Mouse (Mus musculus) thymus, postnatal 0 days (tissue): ENCODE data around the gene Rab30. TPM values are rescaled to one million over a fixed set of nuclear protein-coding genes. Genes with fewer than 3 reads are reported as not detected.

Experiments
- DNase-seq: peaks from one replicate; pipeline ENCODE4 v3.0.0-alpha.2; 2015; ENCODE audit warnings: low spot score
- polyA plus RNA-seq: library from polyadenylated mRNA; unstranded; fragments of >200 nt; fragmentation: Nextera tagmentation; extraction: Ambion mirVana; gene quantifications from 2 replicates; pipeline ENCODE4 v1.2.1, GENCODE M21; 2015

Rab30 gene
- polyA plus RNA-seq, 1 experiment from 2014 or later = 3.8 TPM

DNA sequence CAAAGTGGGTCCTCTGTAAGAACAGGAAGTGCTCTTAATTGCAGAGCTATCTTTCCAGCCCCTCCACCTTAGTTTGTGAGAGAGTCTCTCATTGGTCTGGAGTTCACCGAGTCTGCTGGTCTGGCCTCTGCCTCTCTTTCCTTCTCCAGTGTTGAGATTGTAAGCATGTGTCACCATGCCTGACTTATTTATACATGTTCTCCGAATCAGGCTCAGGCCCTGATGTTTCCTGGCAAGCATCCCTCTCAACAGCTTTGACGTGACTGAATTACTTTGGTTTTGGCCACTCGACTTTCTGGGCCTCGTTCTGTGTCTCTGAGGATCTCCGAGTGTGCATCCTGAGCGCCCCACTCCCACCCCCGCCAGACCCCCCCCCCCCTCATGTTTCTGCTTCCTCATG, 55.4 kb downstream of the Rab30 start:
- DNase-seq = no peak

DNA sequence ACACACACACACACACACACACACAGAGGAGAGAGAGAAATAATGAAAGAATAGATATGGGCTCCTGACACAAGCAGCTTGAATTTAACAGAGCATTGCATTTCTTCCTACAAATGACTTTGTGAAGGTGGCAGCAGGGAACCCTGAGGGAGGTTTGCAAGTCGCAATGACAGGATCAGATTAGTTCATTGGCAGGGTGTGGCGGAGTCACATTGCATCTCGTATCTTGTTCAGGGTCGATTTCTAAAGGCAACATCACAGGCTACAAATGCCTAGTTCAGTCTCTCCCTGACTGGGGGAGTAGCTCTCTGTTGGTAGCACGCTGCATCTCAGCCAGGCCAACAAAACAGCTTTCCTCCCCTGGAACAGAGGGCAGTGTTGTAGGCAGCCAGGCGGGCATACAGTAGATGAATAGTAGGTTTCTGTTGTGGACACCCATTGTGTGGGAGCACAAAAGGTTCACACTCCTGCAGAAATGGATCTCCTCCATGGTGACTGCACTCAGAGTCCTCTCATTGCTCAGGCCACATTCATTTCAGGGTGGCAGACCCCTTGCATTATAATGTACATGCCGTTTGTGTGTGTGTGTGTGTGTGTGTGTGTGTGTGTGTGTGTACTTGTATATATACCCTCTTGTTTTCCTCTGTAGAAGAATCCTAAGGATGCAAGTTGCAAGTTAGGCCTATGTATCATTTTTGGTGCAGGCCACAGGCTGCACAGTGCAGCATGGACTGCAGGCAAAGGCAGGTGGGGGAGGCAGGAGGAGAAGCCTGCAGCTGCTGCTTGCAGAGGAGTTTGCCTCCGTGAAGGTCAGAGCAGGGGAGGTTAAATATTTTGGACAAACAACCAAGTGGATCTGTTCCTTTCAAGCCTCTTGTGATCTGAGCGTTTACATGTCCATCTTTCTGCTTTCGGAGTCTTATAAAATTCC, 58.5 kb downstream of the Rab30 start:
- DNase-seq = no peak

DNA sequence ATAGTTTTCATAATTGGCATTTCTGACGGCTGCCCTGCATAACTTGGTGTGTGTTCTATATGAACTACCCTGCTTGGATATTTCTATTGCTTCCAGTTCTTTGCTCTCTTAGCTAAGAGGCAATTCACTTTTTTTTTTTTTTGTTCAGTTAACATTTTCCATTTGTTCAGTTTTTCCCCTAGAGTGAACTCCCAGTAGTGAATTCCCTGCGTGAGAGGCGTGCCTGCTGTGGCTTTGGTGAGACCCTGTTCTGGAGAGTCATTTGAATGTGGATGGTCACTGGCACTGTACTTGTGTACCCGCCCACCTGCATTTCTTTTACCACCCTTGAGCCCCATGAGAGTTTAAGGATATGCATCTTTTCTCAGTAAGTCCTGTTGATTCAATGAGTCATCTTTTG, 60.8 kb downstream of the Rab30 start:
- DNase-seq = no peak

DNA sequence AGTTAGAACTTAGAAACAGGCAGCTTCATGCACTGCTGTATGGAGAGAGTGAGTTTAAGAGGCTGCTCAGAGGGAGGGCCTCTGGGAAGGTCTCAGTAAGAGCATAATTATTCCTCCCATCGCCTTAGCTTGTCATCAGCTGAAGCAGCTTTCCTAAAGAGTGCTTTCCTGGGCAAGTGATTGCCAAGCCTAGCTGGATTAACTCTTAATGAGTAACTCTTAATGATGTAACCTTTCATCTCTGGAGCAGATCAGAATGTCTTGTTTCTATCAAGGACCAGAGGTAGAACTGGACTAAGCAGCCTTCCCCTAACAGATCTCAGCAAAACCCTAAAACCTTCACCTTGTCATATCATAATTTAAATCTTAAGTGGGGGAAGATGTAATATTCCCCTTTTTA, 61.8 kb downstream of the Rab30 start:
- DNase-seq = no peak

DNA sequence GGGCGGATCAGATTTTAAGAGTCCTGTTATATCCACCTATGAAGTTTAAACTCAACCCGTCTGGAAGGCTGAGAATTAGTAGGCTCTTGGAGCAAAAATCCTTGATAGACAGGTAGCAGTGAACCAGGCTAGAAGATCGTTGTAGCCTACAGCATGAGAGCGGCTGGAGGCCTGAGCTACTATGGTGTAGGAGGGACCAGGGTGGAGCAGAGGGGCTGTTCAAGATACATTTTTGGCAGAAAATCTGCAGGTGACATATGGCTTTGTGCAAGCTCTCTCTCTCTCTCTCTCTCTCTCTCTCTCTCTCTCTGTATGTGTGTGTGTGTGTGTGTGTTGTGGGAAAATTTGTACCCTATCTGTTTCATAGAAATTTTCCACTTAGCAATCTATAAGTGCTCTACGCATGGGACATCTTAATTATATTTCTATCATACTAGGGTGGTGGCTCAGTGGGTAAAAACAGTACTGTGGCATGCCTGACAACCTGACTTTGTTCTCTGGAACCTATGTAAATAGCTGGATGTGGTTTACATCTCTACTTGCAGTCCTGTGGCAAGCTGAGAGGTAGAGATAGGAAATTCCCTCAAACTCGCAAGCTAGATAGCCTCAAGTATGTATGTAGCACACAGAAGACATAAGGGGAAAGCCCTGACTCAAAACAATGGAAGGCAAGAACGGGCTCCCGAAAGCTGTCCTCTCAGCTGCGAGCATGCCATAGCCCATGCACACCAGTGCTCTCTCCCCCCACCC, 63.7 kb downstream of the Rab30 start:
- DNase-seq = no peak

DNA sequence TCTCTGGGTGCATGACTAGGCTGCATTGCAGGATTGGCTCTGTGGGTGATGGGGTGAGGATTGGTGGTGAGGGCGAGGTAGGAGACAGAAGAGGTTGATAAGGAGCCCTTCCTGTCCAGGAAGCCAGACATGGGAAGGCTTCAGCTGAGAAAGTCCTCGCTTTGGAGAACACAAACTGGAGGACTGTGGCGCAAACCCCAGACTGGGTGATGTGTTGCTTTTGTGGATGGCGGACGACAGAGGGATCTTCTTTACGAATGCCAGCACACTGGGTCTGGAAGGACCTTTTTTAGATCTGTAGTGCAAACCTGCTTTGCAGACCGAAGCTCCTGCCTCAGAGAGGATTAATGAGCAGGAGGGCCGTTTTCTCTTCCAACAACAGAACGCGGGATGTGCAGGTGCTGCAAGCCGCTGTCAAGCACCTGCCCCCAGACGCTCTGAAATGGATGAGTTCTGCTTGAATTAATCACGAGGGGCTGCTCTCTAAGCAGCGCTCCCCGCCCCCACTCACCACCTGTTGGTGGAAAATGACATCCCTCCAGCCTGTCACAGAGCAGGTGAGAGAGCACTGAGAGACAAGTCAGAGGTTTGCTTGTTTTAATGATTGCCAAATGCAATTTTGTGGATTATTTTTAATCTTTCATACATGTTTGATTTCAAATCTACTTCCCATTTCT, 65.2 kb downstream of the Rab30 start:
- DNase-seq = no peak

DNA sequence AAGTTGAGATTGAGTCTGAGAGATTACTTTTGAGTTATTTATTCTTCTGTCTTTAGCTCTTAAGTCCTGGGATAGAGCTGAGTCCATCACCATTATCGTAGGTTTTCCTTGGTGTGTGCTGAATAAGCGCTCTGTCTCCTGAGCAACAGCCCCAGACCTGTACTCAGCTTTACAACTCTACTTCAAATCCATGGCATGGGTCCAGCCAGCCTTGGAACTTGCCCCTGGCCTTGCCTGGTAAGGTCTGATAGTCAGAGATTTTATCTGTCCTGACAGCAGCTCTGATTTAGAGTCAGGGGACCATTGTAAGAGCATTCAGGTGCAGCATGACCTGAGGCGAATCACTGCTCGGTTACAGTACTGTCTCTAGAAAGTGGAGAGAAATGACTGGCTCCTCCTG, 66.1 kb downstream of the Rab30 start:
- DNase-seq = no peak

DNA sequence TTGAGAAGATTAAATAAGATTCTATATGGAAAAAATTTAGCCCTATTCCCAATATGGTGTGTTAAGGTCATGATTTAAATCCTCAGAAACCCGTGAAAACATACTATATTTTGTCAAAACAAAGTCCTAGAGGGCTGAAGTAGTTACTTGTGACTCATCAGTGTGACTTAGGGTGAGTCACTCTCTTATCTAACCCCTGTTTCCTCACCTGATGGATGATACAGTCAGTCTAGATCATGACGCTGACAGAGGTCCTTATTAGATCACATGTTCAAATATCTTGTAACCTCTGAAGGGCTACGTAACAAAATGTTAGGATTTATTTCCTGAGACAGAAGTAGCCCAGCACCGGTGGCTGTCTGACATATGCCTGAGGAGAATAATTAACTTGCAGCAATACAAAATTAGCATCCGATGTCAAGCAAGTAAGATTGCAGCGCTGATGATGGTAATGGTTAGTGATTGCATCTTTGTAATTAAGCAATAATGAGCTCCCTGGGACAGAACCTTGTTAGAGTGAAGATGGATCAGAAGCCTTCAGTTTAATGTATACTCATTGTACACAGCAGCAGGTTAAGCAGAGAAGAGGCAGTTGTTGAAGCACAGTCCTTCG, 70.4 kb downstream of the Rab30 start:
- no peak for DNase-seq

DNA sequence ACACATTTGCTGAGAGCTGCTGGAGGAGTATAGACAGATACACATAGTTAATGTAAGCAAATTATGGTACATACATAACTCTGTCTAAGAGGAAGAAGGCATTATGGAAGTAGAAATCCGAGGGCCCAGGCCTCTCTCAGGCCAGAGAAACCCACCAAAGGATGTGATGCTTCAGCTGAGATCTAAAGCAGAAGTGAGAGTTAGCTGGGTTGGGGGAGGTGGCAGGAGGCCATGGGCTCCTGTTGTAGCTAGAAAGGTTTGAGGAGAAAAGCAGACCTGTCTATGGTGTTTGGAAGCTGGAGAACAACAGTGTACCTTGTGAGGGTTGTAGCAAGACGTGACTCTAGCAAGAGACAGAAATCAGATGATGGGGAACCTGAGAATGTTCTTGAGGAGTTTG, 75.8 kb downstream of the Rab30 start:
- no peak for DNase-seq

DNA sequence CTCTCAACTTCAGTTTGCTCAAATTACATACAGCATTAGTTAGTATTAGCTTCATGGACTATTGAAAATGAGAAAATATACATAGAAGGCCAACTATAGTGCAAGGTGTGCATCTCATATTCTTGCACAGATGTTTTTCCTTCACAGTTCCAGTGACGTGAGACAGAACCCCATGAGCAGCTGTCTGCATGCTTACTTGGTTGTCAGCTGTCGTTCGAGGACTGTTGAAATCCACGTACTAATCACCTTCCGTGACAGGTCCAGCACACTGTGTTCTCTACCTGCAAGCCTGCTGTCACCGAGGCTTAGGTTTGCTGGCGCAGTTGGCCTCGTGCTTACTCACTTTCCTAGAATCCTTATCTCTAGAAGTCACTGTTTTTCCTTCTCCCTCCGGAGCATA, 76.5 kb downstream of the Rab30 start:
- DNase-seq = no peak

DNA sequence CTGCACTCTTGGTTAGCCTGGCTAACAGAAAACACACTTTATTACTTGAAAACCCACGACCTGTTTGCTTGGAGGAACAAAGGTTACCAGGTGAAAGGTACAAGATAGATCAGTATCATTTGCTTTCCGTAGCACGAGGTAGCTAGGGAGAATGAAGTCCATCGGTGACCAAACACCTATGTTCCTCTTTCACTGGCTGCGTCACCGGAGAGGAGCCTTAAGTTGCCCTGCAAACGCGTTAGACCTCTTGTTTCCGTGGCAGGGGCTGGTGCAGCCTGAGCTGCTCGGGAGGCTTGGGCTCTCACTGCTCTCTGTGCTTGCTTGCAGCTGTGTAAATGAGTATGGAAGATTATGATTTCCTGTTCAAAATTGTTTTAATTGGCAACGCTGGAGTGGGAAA, 78.3 kb downstream of the Rab30 start:
- no peak for DNase-seq

DNA sequence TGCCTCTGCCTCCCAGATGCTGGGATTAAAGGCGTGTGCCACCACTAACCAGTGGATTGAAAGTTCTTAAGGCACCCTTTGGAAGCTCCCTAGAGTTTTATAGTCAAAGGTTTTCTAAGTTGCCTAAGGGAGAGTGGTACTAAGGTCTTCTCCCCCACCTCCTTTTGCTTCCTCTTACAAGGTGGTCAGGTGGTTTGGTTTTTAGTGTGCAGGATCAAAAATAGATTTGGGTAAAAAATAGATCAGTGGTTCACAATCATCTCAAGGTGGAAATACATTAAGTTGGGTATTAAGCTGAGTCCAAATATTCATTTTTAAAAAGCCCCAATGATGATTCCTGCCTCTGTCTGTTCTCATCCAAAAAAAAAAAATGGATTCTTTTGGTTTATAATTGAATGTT, 79.0 kb downstream of the Rab30 start:
- no peak for DNase-seq

DNA sequence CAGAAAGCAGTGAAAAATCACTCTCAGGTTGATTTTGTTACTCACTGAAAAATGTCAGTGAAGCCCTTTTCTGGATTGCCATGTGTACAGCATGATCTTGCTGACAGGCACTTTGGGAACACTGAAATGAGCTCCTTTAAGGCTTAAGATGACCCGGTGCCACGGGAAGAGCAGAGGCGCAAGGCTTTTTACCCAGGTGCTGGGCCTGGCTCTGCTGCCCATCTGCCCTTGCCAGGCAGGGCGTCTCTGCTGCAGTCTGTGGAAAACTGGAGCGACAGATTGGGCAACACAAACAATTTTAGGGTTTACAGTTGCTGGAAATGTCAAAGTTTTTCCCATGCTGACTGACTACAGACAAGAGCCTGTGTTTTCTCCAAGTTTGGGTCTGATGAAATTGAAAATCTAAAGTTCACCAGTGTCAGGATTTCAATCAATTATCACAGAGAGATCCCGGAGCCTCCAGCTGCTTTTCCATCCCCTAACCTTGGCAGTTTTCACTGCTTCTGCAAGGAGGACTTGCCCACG, 79.6 kb downstream of the Rab30 start:
- DNase-seq = no peak

DNA sequence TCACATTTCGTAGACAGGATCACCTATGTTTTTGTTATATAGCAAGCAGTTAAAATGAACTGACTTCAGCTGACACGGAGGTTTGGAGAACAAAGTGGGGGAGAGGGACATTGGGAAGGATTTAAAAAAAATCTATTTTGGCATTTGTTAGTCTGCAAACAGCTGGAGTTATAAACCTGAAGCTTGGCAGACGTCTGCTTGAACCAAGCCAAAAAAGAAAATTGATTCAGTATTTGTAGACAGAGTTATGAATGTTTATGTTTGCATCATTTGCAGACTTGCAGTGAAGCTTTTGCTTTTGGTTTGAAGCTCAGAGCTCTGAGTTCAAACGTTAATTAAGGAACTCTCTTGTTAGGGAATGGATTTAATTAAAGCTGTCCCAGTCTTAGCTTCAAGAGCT, 80.5 kb downstream of the Rab30 start:
- no peak for DNase-seq

DNA sequence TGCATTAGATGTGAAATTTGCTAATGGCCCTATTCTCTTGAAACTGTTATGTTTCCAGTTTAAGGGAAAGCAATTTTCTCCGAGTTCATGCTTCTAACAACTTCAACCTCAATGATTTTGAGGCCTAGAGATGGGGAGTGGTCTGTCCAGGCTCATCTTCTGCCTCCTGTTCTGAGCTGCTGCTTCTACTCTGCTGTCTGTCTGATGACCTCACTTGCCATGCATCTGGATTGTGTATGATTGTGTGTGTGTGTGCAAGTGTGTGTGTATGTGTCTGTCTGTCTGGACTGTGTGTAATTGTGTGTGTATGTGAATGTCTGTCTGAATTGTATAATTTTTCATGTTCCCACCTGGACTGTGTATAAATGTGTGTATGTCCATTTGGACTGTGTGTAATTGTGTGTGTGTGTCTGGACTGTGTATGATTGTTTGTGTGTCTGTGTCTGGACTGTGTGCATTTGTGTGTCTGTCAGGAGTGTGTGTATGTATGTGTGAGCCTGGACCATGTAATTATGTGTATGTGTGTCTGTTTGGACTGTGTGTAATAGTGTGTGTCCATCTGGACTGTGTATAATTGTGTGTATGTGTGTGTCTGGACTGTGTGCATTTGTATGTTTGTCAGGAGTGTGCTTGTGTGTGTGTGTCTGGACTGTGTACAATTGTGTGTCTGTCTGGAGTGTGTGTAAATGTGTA, 81.2 kb downstream of the Rab30 start:
- no peak for DNase-seq

DNA sequence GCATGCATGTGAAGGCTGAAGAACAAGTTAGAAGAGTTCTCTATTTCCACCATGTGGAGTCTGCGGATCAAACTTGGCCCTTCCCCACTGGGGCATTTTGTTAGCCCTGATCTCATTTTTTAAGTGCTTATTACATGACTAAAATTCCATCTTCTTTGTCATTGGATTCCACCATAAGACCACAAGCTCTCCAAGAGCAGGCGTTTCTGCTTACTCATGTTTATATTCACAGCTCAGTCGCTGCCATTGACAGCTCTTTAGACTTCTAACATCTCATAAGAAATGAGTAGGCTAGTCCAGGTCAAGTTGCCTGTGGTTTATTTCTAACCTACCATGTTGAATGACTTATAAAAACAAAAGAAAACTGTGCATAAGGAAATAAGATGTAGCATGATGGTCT, 84.8 kb downstream of the Rab30 start:
- DNase-seq = no peak

DNA sequence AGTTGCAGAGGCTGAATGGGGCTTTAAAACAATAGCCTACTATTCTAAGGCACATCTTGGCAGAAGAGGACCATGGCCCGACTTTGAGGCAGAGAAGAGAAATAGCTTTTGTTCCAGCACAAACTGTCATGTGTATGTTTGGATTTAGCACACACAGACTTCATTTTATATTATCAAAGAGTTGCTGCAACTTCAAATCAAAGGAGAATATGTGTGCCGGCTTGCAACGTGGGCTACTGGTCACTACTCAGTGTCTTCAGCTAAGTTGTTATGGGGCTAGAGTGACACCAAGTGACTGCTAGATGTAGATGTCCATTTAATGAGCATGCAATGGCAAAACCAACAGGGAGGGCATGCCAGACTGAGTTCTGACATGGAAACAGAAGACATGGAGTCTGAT, 86.6 kb downstream of the Rab30 start:
- DNase-seq = no peak

DNA sequence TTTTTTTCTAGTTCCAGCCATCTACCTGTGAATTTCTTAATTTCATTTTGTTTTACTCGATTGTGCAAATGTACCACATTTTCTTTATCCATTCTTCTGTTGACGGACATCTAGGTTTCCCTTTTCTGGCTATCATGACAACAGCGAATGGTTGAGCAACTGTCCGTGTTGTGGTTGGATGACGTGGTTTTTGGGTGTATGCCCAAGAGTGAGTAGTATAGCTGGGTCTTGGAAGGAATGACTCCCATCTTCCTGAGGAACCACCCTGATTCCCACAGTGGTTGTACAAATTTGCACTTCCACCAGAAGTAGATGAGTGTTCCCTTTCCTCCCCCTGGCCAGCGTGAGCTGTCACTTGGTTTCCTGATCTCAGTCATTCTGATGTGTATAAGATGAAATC, 91.0 kb downstream of the Rab30 start:
- no peak for DNase-seq

DNA sequence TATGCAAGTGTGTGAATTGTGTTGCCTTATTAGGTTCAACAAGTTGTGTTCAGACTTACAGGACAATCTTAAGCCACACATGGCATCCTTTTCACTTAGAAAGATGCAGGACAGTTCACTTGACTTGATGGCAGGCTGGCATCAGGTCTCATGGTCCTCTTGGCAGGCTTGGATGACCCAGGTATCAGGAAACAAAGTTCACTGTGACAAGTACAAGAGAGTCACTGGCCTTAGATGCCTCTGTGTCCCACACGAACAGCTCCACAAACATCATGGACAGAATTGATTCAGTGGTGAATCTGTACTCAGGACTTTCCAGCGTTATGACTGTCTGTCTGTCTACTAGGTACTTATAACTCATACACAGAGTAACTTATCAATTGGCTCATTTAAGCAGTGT, 93.0 kb downstream of the Rab30 start:
- DNase-seq = no peak

DNA sequence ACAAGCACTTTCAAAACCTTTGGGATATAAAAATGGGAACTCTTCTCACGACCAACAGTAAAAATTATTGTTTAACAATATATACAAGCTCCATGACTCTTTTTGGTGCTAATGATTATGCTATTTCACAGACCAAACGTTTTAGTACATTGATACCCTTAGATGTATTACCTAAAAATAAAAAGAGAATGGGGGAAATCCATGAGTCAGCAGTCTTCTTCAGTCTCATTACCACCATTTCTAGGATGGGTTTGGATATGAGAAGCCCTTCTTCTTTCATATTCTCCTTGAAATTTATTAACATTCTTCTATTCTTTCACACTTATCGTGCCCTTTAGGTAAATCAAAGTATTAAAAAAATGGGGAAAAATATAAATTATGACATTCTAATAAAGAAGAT, 95.0 kb downstream of the Rab30 start:
- no peak for DNase-seq

DNA sequence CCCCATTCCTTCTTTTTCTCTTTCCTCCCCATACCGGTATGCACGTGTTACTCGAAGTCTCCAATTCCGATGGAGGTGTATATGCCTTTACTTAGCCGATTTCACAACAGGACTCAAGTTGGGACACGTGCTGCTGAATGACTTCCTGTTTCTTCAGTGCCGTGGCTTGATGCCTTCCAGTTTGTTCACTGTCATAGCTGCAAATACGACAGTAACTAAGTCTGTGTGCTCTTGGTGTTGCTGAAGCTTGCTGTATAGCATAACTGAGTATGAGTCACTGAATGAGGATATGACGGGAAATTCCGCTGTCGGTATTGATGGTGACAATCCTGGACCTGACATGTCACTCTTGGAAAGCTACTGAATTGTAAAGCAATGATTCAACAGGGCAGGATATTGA, 95.8 kb downstream of the Rab30 start:
- no peak for DNase-seq
